In genomic region chr17:28816875-28817811, GRCm38 (mm10) we compare ENCODE assay signal across 22 mouse cellular contexts. TPM values are rescaled to one million over a fixed set of nuclear protein-coding genes. Genes with fewer than 3 reads are reported as not detected.
DNase-seq lines count a peak whose midpoint lies in the region; ATAC-seq lines count a peak whose summit lies in the region.
"Had no signal": no experiment of that assay in that cellular context is flagged by ENCODE, and none has a peak within 500 bp of the region (broad histone marks: within the 10 kb centered on the region; RNA-seq: fewer than 3 reads in every experiment).

No protein-coding gene starts in this region.

- no peak overlapping the region for H3K4me3 ChIP-seq in heart, embryonic 12.5 days
- H3K4me3 ChIP-seq in liver, embryonic 12.5 days = no peak overlapping the region
- H3K4me3 ChIP-seq in intestine, embryonic 16.5 days (ENCODE audit: low read length) = peak overlapping the region; percentile 33
- H3K4me3 ChIP-seq: embryonic facial prominence, embryonic 13.5 days; forebrain, embryonic 12.5 days; heart, embryonic 15.5 days; hindbrain, embryonic 10.5 days had no signal

- H3K27ac ChIP-seq in heart, embryonic 12.5 days (ENCODE audit: poor library complexity, severe bottlenecking) = 0 out of 2 replicates have a peak overlapping the region, but pooled peaks have one; percentile 52
- H3K27ac ChIP-seq in liver, embryonic 12.5 days = peak overlapping the region; percentile 67; the same call in 1 of the 2 replicates
- peak overlapping the region; percentile 95 for H3K27ac ChIP-seq in intestine, embryonic 16.5 days (ENCODE audit: low read length)
- H3K27ac ChIP-seq: embryonic facial prominence, embryonic 13.5 days; forebrain, embryonic 12.5 days; hindbrain, embryonic 10.5 days; hindbrain, embryonic 14.5 days had no signal

- H3K9ac ChIP-seq in heart, embryonic 12.5 days = no peak overlapping the region
- no peak overlapping the region for H3K9ac ChIP-seq in liver, embryonic 12.5 days
- peak overlapping the region; percentile 60; the same call in 1 of the 2 replicates for H3K9ac ChIP-seq in intestine, embryonic 16.5 days (ENCODE audit: low read depth, low read length)
- H3K9ac ChIP-seq: embryonic facial prominence, embryonic 13.5 days; forebrain, embryonic 12.5 days; heart, embryonic 15.5 days; hindbrain, embryonic 14.5 days had no signal

- DNase-seq in heart, postnatal 14 days = no peak
- DNase-seq in liver = no peak
- no peak for DNase-seq in cerebellum, adult 11 months
- DNase-seq: adrenal gland, postnatal 14 days; cerebellum, adult 18-20 months; cerebellum, adult 9-11 months; cerebellum, postnatal 36 days; gastrocnemius, postnatal 10 days had no signal

- H3K36me3 ChIP-seq in heart, embryonic 12.5 days = peaks cover 84% of the 10 kb centered on the region
- peaks cover 99% of the 10 kb centered on the region for H3K36me3 ChIP-seq in liver, embryonic 12.5 days
- peaks cover 42% of the 10 kb centered on the region for H3K36me3 ChIP-seq in intestine, embryonic 16.5 days (ENCODE audit: control insufficient read depth, insufficient read depth, low read length)

- H3K4me2 ChIP-seq in heart, embryonic 12.5 days = no peak overlapping the region
- H3K4me2 ChIP-seq in liver, embryonic 12.5 days = no peak overlapping the region
- H3K4me2 ChIP-seq in intestine, embryonic 16.5 days (ENCODE audit: low read depth, low read length) = peak overlapping the region; percentile 47
- H3K4me2 ChIP-seq: embryonic facial prominence, embryonic 13.5 days; forebrain, embryonic 12.5 days; heart, embryonic 15.5 days; hindbrain, embryonic 14.5 days had no signal

- H3K4me1 ChIP-seq in heart, embryonic 12.5 days (replicated peaks) = peaks cover 28% of the 10 kb centered on the region
- H3K4me1 ChIP-seq in liver, embryonic 12.5 days = peaks cover 60% of the 10 kb centered on the region
- peaks cover 25% of the 10 kb centered on the region for H3K4me1 ChIP-seq in intestine, embryonic 16.5 days (ENCODE audit: control insufficient read depth, insufficient read depth, low read length)
- H3K4me1 ChIP-seq: embryonic facial prominence, embryonic 13.5 days; forebrain, embryonic 12.5 days; hindbrain, embryonic 10.5 days had no signal

- no peaks in the 10 kb centered on the region for H3K9me3 ChIP-seq in heart, embryonic 12.5 days (replicated peaks)
- H3K9me3 ChIP-seq in liver, embryonic 12.5 days (replicated peaks) = no peaks in the 10 kb centered on the region
- H3K9me3 ChIP-seq in intestine, embryonic 16.5 days (ENCODE audit: control insufficient read depth, low read length) = no peaks in the 10 kb centered on the region
- H3K9me3 ChIP-seq: embryonic facial prominence, embryonic 13.5 days; forebrain, embryonic 12.5 days; heart, embryonic 15.5 days; hindbrain, embryonic 10.5 days had no signal

- H3K27me3 ChIP-seq in heart, embryonic 12.5 days (replicated peaks) = no peaks in the 10 kb centered on the region
- no peaks in the 10 kb centered on the region for H3K27me3 ChIP-seq in liver, embryonic 12.5 days (replicated peaks)
- no peaks in the 10 kb centered on the region for H3K27me3 ChIP-seq in intestine, embryonic 16.5 days (replicated peaks; ENCODE audit: control insufficient read depth, insufficient read depth, low read length)
- H3K27me3 ChIP-seq: CH12.LX; embryonic facial prominence, embryonic 13.5 days; forebrain, embryonic 12.5 days; heart, embryonic 15.5 days; Patski had no signal

- WGBS in heart, embryonic 12.5 days = 93% methylated on average over 25 of the region's 25 CpGs
- WGBS in liver, embryonic 12.5 days (ENCODE audit: insufficient replicate concordance) = 92% methylated on average over 25 of the region's 25 CpGs
- WGBS in intestine, embryonic 16.5 days = 75% methylated on average over 25 of the region's 25 CpGs

- intact Hi-C loops in heart, postnatal 14 days (cut with DNase I) = no loop called here

- no peak for ATAC-seq in heart, embryonic 12.5 days (ENCODE audit: insufficient number of reproducible peaks, low FRiP score)
- ATAC-seq in liver, embryonic 12.5 days = no peak
- peak; percentile 82 for ATAC-seq in intestine, embryonic 16.5 days
- ATAC-seq: activated CD4-positive, CD25-positive, alpha-beta regulatory T cell, adult 4 months; forebrain, embryonic 16.5 days; Patski had no signal

RNA-seq across cellular contexts. Expression of gene Brpf3, which starts 16.3 kb away (rescaled TPM):
- polyA plus RNA-seq in heart, embryonic 12.5 days (2016; fragmentation: Nextera tagmentation; extraction: Ambion mirVana) = 13.2 and 15.4 TPM in 2 replicates
- 10 to 100 TPM; 17.2 to 18.5 TPM for total RNA-seq in heart, postnatal 14 days (2021)
- polyA plus RNA-seq in liver, embryonic 12.5 days (2016; fragmentation: Nextera tagmentation; extraction: Ambion mirVana) = 67.4 and 68.8 TPM in 2 replicates
- 16.6 and 21.4 TPM in 2 replicates for polyA plus RNA-seq in intestine, embryonic 16.5 days (2015; fragmentation: Nextera tagmentation; extraction: Ambion mirVana)

RNA-seq across cellular contexts. Expression of gene Pnpla1, which starts 41.1 kb away (rescaled TPM):
- polyA plus RNA-seq in heart, embryonic 12.5 days (2016; fragmentation: Nextera tagmentation; extraction: Ambion mirVana) = 0.05 TPM in 1 of 2 replicates, not detected in the other
- total RNA-seq in heart, postnatal 14 days (2021) = not detected
- not detected in 2 replicates for polyA plus RNA-seq in liver, embryonic 12.5 days (2016; fragmentation: Nextera tagmentation; extraction: Ambion mirVana)
- 1.7 and 1.9 TPM in 2 replicates for polyA plus RNA-seq in intestine, embryonic 16.5 days (2015; fragmentation: Nextera tagmentation; extraction: Ambion mirVana)
- total RNA-seq: CH12.LX; gastrocnemius, postnatal 10 days; gastrocnemius, postnatal 4 days; heart, postnatal 25 days had no signal
- polyA plus RNA-seq: activated CD4-positive, CD25-positive, alpha-beta regulatory T cell, adult 4 months; forebrain, embryonic 12.5 days; forebrain, embryonic 16.5 days; heart, embryonic 15.5 days; hindbrain, embryonic 10.5 days; hindbrain, embryonic 14.5 days; Patski had no signal

RNA-seq across cellular contexts. Expression of gene Mapk13, which starts 48.0 kb away (rescaled TPM):
- polyA plus RNA-seq in heart, embryonic 12.5 days (2016; fragmentation: Nextera tagmentation; extraction: Ambion mirVana) = 3.2 and 3.9 TPM in 2 replicates
- under 1 TPM; 0.17 to 0.33 TPM for total RNA-seq in heart, postnatal 14 days (2021)
- 2.3 and 2.5 TPM in 2 replicates for polyA plus RNA-seq in liver, embryonic 12.5 days (2016; fragmentation: Nextera tagmentation; extraction: Ambion mirVana)
- polyA plus RNA-seq in intestine, embryonic 16.5 days (2015; fragmentation: Nextera tagmentation; extraction: Ambion mirVana) = 259 and 260 TPM in 2 replicates
- total RNA-seq: CH12.LX had no signal
- polyA plus RNA-seq: activated CD4-positive, CD25-positive, alpha-beta regulatory T cell, adult 4 months had no signal

Comparison
In these comparisons a context has a peak if more than half of its experiments do, and no peak if none do; other contexts are left out.
1. RNA of gene Mapk13, which starts 48.0 kb away (polyA plus RNA-seq): 259 to 260 TPM in intestine, embryonic 16.5 days; 3.2 to 3.9 TPM in heart, embryonic 12.5 days and 2.3 to 2.5 TPM in liver, embryonic 12.5 days; every median in the first group is over 10 times any median in the second.
2. Peak in every context shown above with its lines, with median percentiles within 50 percentile points of each other: H3K27ac ChIP-seq.